Mouse (Mus musculus) adrenal gland (tissue): ENCODE results near the gene Hnf1a.

Source experiments
- intact Hi-C: fragments of 180-260 bp; cut with DNase I; formaldehyde crosslinking; loops from one replicate; pipeline ENCODE4 v1.15.1; 2025
- long read RNA-seq, 2 experiments: library from polyadenylated mRNA; unstranded; transcript quantifications; one replicate each; pipeline ENCODE4 v2.0.0; 2020; ENCODE audit warnings: borderline replicate concordance in 1 of 2; ENCODE audit not compliant: insufficient replicate concordance in 1 of 2

Gene Hnf1a
- long read RNA-seq, experiment 1 = 0 reads
- long read RNA-seq, experiment 2 = 0 reads

DNA sequence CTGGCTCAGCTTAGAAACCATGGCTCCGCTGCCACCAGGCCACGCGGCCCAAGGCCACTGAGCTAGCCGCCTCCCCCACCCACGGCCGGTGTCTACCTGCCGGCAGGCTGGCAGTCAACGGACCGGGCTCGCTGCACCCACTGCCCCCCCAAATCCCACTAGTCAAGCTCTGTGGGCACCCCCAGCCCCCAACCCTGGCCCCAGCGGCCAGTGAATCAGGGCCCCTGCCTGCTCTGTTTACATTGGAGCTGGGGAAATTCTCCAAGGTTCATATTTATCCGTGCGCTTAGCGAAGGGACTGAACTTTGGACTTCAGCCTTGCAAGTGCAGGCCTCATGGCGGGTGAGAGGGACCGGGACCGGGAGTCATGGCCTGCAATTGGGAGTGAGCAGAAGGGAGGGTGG is at the start of gene Hnf1a:
TSS of gene Hnf1a (minus strand) at position 271 of the 404 bp plus-strand sequence.
- intact Hi-C loops = no loop called here

DNA sequence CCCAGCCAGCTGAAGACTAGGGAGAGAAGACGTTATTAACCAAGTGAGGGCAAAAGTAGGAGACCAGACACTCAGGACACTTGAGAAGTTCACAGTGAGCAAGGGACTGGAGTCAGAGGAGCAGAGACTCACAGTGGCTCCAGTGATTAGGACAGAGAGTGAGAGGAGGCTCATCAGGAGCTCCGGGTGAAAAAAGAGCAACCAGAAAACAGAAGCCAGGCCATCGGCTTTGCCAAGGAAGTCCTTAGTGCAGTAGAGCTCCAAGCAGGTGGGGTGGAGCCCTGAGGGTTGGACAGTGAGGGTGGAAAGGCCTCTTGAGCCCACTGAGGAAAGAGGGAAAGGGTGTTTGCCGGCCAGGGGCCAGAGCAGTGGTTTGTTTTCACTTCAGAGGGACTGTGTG is 47.9 kb upstream of the Hnf1a start:
- intact Hi-C loops = no loop called here

DNA sequence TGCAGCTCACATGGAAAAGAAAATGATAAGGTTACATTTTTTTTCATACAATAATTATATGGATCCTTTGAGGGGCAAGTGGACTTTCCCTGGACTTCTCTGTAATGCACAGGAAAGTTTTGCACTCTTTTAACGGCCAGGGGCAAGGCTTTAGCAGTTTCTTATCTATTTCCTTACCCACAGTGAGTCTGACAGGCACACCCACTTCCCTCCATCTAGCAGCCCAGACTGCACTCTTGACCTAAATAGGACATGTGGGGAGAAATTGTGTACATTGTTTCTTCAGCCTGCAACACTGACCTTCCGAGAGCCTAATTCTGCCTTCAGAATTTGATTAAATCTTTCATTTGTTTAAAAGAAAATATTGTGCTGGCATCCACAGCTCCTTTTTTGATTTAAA is 47.4 kb upstream of the Hnf1a start:
- intact Hi-C loops = no loop called here

DNA sequence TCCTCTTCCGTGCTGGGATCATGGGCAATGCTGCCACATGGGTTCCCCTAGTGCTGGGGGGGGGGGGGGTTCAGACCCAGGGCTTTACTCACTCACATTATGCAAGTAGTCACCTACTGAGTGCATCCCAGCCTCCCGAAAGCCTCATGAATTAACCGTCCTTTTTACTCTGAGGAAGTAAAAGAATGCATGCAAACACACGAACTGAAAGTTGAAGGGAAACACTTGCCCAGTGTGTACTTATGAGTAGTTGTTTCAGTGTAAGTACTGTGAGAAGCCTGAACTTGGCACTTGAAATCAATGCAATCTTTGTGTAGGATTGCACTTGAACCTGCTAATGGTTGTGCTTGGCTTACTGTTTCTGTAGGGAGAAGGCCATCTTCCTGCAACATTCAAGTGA is 44.2 kb upstream of the Hnf1a start:
- intact Hi-C loops = no loop called here

DNA sequence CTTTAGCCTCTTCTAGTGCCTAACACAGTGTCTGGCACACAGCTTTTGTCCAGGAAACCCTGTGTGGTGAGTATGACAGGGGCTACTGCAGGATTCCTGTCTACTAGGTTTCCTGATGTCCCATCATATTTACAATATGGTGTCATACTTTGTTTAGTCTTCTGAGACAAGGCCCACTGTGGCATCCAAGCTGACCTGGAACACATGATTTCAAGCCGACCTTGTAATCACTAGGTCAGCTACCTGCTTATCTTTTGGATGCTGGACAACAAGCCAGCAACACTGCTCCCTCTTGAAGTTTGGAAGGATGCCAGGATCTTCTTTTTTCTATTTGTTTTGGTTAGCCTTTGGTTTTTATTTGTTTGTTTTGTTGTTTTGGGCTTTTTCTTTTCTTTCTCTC is 43.7 kb upstream of the Hnf1a start:
- intact Hi-C loops = no loop called here

DNA sequence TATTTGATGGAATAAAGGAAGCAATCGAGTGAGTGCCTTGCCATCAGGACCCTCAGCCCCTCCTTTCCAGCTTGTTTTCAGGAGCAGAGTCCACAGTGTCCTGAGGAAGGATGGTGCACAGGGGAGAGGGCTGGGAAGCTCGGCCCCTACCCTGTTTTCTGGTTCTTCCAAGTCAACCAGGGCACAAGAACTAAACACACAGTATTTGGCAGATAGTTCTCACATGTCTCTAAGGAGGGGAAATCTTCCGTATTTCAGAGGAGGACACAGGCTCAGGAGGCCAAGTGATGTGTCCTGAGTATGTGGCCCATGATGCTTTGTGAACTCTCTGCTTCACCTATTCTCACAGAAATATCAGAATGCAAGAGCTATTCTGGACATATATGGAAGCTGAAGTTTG is 42.5 kb upstream of the Hnf1a start:
- intact Hi-C loops = no loop called here

DNA sequence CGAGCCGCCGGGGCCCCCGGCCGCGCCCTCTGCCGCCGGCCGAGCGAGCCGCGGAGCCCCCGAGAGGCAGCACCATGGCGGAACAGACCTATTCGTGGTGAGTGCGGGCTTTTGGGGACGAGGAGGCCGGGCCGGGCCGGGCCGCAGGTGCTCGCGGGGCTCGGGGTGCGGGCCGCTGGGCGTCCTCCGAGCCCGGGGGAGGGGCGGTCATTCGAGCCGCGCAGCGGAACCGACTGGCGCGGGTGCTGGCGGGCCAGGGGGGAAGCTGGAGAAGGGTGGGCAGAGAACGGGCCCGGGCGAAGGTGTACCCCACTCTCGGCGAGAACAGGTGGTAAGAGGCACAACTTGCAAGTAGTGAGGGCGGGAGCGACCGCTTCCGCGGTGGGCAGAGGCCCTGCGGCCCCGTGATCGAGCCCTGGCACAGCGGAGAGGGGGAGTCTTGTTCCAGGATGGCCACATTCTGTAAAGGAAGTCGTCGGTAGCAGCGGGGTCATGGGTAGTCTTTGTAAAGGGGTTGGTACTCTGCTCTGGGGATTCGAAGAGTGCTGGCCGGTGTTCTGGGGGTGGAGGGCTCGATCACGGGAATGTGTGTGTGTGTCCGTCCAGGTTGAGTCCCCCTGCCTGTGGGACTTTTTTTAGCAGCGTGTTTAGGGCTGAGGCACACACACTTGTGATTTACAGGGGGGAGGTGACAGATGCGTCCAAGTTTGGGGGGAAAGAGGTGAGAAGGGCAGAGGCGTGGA is 40.8 kb upstream of the Hnf1a start:
- intact Hi-C loops = no loop called here

DNA sequence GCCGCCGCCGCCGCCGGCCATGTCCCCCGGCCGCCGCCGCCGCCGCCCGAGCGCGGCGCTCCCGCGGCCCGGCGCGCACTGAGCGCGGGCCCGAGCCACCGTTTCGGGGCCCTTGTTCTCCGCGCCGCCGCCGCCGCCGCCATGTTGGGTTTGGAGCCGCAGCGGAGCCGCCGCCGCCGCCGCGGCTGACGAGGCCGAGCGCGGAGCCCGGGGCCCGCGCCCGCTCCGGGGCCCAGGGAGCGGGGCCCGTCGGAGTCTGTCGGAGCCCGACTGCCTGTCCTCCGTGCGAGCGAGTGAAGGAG is 40.3 kb upstream of the Hnf1a start:
- intact Hi-C loops = no loop called here

DNA sequence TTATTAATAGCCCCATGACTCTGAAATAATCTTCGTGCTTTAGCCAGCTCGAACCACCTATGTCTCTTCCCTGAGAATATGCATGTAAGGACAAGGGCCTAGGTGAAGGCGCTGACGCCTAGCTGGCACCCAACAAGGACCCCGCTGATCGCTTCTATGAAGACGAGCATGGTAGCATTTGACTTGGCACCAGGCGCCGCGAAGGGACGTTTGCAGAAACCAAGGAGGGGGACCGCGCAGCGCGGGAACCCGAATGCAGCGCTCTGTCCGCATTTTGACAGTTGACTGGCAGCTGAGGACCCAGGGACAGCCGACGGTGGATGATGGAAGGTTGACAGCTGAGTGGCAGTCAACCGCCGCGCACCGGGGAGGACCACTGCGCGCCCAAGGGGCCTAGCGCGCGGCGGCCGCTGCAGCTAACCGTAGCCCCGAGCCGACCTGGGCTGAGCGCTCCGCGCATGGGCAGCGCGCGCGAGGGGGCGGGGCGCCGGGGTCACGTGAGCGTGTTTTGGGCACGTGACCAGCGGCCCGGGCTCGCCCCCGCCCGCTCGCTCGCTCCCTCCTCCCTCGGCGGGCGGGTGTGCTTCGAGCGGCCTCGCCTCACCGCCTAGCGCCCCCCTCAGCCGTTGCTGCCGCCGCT is 39.8 kb upstream of the Hnf1a start, which contains the start of gene Sppl3:
TSS of gene Sppl3 (plus strand) at position 561 of the 640 bp plus-strand sequence.
- intact Hi-C loops = no loop called here

DNA sequence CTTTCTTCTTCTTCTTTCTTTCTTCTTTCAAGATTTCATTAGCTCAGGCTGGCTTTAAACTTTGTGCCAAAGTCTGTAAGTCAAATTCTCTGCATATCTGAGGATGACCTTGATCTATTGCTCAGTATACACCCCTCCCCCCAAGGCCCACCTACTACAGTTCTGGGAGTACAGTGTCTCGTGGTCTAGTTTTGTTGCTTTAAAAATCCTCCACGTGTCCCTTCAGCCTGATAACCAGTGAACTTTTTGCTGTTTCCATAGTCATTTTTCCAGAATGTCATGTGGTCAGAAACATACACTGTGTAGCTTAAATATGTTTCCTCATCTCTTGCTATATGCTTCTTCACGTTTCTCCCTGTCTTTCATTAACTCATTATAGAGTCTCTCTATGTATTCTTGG is 39.1 kb upstream of the Hnf1a start:
- intact Hi-C loops = no loop called here

DNA sequence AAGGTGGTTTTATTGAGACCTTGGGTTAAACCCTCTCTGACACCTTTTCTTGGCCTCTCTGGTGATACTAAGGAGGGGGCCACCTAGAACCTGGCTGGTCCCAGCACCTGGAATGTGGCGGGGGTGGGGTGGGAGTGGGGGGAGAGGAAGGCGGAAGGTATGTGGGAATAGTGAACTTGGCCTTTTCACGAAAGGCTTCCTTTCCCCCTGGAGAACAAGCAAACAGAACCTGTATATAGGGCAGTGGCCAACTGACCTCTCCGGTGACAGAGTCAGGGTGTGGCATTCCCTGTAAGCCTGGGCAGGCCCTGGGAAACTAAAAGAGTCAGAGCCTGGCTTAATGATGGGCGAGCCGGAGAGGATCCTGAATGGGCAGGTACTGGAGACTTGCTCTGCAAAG is 38.2 kb upstream of the Hnf1a start:
- intact Hi-C loops = no loop called here

DNA sequence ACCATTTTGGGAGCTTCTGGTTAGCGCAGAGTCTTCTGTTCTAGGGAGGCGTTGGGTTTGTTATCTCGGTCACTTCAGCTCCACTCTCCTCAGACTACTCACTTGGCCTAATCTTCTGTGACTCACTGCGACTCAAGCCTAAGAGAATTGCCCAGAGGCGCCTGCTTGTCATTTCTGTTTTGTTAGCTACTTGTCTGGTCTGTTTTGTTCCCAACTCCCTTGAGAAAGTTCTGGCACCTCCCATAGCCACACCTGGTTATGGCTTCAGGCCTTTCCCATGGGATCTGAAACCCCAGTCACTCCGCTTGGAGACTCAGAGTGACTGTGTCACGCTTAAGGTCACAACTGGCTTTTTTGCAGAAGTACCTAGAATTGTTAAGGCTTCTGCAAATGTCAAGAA is 37.4 kb upstream of the Hnf1a start:
- intact Hi-C loops = no loop called here

DNA sequence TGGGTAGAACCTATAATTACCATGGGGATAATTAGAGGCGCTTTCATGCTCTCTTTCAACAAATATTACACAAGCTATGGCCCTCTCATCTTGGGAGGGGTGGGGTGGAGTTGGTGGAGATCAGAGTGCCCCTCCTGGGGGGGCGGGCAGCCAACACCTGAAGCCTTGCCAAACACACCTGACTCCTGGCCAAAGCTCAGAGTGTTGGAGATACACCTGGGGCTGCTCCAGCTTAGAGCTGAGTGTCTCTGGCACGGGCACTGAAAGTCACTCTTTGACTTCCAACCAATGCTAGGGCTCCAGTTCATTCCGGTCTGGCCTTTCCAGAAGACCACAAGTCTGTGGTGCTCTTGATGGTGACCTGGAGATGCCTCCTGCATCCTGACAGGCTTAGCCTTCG is 36.9 kb upstream of the Hnf1a start:
- intact Hi-C loops = no loop called here

DNA sequence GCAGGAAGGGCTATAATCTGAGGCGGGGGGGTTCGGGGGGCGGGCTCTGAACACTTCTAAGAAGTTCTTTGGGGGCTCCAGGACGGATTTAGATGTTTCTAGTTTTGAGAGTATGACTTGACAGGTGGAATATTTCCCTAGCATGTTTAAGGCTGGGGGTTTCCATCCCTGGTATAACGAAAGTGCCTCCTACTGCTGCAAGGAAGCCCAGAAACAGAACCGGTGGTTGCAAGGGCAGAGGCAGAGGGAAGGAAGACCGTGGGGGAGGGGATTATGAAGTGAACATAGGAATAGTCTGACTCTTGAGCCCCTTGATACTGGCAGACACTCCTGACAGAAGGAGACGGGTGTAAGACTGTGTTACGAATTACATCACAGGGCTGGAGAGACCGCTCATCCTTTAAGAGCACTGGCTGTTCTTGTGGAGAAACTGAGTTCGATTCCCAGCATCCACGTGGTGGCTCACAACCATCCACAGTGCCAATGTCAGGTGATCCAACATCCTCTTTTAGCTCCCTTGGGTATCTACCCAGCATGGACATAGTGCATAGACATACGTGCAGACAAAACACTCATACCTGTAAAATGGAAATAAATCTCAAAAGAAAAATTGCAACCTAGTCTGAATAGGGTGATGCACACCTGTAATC is 32.5 kb upstream of the Hnf1a start:
- intact Hi-C loops = no loop called here

DNA sequence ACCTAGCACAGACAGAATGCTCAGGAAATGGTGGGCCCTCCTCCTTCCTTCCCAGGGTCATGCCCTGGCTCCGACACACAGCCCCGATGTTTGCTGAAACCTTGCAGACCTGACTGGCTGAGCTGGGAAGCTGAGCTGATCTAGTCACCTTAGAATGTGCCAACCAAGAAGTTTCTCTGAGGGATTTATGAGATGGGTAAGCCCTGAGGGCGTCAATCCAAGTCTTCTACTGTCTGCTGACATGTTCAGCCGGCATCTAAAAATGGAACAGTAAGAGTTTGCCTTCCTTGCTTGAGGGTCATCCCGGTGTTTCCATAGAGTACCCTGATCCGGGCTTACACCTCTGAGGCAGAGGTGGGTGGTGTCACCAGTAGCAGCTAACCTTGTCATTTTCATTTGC is 31.9 kb upstream of the Hnf1a start:
- intact Hi-C loops = no loop called here

DNA sequence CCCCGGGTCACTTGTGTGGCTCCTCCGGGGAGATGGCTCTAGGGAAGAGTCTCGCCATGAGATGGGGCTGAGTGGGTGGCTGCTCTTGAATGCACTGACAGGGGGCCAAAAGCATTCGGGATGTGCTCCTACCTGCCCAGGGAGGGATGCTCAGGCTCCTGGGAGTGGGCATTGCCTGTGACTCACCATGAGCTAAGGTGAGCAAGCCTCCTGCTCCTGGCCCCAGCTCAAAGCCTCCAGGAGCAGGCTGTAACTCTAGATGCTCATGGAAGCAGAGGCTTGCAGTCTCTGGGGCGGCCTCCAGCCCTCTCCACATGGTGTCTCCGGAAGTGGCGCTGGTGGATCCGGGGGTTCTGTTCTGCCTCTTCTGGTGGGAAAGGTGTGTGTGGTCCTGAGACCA is 30.6 kb upstream of the Hnf1a start:
- intact Hi-C loops = no loop called here

DNA sequence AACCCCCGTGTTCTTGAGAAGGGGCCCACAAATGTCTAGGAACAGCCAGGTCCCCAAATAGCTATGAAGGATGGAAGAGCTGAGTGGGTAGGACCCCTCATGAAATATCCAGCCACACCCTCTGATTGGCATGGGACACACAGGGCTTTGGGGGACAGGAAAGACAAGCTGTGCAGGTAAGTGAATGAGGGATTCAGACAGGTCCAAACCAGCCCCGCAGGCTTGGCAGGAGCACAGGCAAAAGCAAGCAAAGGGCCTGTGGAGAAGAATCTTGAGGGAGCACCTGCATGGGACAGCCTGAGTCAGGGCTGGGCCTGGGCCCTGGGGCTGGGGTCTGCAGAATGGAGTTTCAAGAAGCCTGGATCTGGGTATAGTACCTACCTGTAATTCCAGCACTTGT is 29.6 kb upstream of the Hnf1a start:
- intact Hi-C loops = no loop called here

DNA sequence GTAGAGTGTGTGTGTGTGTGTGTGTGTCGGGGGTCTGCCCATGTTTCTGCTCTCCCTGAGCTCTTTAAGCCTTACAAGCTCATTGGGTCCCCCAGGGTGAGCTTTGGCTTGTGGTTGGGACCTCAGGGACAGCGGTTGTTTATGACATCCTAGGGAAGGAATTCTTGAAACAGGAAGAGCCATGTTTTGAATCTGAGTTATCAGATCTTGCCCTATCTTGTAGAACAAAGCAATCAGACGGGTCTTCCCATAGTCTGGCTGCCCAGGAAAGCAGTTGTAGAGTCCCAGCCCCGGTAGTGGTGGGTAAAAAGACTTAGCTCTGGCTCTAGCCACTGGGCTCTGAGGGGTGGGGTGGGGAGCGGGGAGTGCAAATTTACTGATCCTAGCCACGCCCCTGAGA is 26.4 kb upstream of the Hnf1a start:
- intact Hi-C loops = no loop called here

DNA sequence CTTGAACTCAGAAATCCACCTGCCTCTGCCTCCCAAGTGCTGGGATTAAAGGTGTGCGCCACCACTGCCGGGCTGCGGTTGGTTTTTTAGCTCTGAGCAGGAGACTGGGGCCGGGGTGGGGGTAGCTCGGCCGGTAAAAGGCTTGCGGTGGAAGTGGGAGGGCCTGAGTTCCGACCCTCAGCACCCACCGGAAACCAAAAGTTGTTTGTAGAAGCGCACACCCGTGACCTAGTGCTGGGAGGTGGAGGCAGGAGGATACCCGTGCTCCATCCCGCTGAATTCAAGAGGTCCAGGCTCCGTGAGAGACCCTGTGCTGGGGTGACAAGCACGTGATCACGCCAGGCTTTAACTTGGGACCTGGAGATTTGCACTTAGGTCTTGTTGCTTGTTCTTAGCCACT is 25.6 kb upstream of the Hnf1a start:
- intact Hi-C loops = no loop called here

DNA sequence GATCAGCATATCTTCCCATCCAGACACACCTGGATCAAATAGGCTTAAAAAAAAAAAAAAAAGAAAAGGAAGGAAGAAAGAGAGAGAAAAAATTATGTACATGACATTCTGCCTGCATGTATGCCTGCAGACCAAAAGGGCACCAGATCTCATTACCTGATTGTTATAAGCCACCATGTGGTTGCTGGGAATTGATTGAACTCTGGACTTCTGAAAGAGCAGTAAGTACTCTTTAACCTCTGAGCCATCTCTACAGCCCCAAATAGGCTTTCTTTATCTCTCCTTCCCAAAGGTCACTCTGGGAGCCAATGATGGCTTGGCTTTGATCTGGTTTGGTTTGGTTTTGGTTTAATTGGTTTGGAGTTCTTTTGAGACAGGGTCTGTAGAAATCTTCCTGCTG is 14.2 kb upstream of the Hnf1a start:
- intact Hi-C loops = no loop called here

DNA sequence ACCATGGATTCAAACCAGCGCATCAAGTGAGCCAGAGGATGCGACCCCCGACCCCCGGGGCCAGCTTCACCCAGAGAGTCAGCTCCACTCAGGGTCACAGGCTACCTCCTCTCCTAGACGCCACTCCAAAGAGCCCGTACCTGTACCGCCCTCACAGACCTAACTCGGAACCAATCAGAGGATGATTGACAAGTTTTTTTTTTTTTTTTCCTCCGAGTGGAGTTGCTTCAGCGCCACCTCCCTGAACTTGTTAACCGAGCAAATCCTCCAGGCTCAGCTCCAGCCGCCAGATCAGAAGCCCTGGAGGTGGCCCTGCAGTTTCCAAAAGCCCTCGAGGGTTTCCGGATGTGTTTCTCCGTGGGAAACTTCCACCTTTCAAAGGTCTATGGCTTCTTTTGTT is 11.1 kb upstream of the Hnf1a start:
- intact Hi-C loops = no loop called here

DNA sequence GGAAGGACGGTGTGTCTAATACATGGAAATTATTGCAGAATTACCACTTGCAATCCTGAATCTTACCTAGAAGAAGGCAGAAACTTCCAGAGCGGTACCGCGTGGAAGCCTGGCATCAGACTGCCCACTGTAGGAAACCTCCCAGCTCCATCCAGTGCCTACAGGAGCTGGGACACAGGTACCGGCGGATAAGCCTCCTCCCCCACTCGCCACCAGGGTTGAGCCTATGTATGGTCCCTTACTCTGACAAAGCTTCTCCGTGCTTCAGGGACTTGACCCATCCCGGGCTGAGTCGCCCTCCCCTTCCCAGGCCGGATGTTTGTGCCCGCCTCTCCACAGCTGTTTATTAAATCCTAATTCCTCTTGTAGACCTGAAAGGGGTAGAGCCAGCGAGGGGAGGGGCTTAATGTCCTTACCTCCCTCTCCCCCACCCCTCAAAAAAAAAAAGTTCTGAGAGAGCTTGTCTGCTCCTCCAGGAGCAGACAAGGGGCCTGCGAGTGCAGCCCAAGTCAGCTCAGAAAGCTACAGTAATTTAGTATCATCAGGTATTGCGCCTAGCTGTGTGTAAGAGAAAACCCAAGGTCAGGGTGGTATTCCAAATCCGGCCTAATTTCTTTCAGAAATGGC is 9.3 kb upstream of the Hnf1a start:
- intact Hi-C loops = no loop called here
